Mouse (Mus musculus): ENCODE measurements at regions not wholly inside any gene's neighbourhood (a gene's known extent, or its start where the extent isn't known, plus 50 kb on each side); places are given as distances from the start of the nearest gene placed in this dataset.

DNA sequence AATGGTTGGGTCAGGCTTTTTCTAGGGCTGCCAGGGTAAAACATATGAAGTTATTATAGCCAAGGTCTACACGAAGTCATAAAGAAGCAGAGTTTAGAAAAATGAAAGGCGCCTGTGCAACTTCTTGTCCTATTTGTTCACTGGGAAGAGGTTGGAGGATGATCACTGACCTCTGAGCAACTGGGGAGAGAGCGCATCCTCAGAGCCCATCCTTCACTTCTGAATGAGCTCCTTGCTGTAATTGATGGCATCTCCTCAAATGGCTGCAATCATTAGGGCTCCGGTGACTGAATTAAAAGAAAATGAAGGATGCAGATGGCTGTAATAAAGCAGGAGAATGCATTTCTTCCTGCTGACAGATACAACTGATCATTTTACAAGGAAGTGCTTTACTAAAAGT is 1117.4 kb upstream of the Nudt12 start:
- Histone ChIP-seq H3K9ac (ENCODE audit: low read depth, low read length) (no peak overlapping the region), H3K9me3 (ENCODE audit: control insufficient read depth, low read length) (no peaks in the 10 kb centered on the region), H3K27ac (ENCODE audit: low read depth, low read length) (no peak overlapping the region), H3K4me3 (ENCODE audit: low read length) (no peak overlapping the region), H3K4me1 (ENCODE audit: control insufficient read depth, insufficient read depth, low read depth, low read length) (no peaks in the 10 kb centered on the region), H3K27me3 (replicated peaks; ENCODE audit: control insufficient read depth, insufficient read depth, low read length) (no peaks in the 10 kb centered on the region), H3K4me2 (ENCODE audit: low read length) (no peak overlapping the region), H3K36me3 (ENCODE audit: control insufficient read depth, insufficient read depth, low read length) (no peaks in the 10 kb centered on the region)
- 72% methylated on average over 4 of the region's 4 CpGs for WGBS
- ATAC-seq, result no peak

DNA sequence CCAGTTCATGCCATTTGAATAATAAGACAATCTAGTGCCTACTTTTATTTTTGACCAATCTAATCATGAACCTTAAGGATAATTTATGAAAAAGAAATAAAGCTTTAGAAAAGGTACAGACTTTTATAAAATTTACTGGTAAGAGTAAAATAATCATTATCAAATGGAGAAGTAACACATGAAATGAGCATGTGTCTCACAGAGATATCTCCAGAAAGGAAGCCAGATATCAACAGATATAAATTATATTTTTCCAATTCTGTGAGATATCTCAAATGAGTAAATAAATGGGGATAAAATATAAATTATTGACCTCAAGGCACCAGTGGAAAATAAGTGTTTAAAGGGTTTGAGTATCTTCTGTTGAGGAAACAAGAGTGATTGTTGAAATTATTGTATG is 1085.6 kb upstream of the Nudt12 start:
- Histone ChIP-seq H3K36me3 (ENCODE audit: control insufficient read depth, insufficient read depth, low read length) (no peaks in the 10 kb centered on the region), H3K4me3 (ENCODE audit: low read length) (no peak overlapping the region), H3K9me3 (ENCODE audit: control insufficient read depth, low read length) (no peaks in the 10 kb centered on the region), H3K4me1 (ENCODE audit: control insufficient read depth, insufficient read depth, low read depth, low read length) (no peaks in the 10 kb centered on the region), H3K4me2 (ENCODE audit: low read length) (no peak overlapping the region), H3K27ac (ENCODE audit: low read depth, low read length) (no peak overlapping the region), H3K9ac (ENCODE audit: low read depth, low read length) (no peak overlapping the region), H3K27me3 (replicated peaks; ENCODE audit: control insufficient read depth, insufficient read depth, low read length) (no peaks in the 10 kb centered on the region)
- ATAC-seq, result no peak
